Mouse (Mus musculus) thymus, postnatal 14 days (tissue): Measurements from ENCODE around the gene Lrrc3.
"Not testable (repeated sequence)": the region's sequence is repeated elsewhere in the genome, so short reads cannot be mapped to it uniquely, and the experiment has no call there.

Experiments
- DNase-seq: peaks from one replicate; pipeline ENCODE4 v3.0.0; 2021

The Lrrc3 gene

GRCm38 (mm10) chr10:77902211-77902893 is at the start of gene Lrrc3:
Gene Lrrc3 (minus strand): TSS chr10:77902536.
- DNase-seq = peak; percentile 42

- DNase-seq = not testable (repeated sequence)
These were observed 48.1 kb upstream of the Lrrc3 start for GRCm38 (mm10) chr10:77950468-77950867.

DNA sequence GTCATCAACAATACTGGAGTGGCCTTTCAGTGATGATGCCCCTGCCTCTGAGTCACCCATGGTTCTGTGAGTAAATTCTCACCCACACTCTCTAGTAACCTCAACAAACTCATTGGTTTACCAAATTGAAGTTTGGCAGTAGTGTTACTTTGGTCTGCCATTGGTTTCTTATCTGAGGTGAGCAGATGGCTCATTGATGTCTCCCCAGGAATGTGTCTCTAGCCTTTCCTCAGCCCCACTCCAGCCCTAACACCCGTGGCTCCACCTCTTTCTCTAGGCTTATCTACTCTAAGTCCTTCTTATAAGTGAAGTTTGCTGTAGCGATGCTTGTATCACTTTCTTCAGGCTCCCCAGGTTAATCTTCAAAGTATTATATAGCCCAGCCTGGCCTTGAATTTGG is 37.3 kb upstream of the Lrrc3 start:
- no peak for DNase-seq

DNA sequence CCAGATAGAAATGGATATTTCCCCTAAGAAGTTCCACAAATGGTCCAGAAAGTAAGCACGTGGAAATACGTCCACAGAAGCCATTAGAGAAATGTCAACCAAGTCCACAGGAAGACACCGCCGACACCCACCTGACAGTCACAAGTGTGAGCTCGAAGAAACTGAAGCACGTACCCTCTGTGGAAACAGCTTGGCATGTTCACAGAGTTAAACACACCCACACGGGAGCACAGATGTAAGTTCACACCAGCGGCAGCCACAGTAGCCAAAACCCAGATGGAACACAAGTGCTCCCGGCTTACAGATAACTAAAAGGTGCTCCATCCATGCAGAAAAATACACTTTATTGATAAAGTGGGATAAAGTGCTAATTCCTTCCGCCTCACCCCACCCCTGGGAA is 25.0 kb upstream of the Lrrc3 start:
- no peak for DNase-seq

- DNase-seq = peak; percentile 74
These were observed 23.8 kb upstream of the Lrrc3 start for GRCm38 (mm10) chr10:77926140-77926539.

DNA sequence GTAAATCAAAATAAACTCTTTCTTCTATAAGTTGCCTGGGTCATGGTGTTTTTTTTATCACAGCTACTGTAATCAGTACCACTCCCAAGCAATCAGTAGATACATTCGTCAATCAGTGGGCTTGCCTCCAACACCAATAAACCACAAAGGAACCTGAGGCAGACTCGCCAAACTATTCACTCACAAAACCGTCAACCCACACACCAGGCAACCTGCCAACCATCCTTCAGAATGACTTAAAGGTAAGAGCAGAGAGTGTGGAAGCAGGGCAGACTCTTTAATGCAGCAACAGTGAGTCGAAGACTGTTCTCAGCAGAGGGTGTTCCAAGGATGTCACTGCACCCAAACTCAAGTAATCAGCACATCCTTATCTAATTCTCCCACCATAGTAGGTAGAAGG is 20.3 kb upstream of the Lrrc3 start:
- no peak for DNase-seq

DNA sequence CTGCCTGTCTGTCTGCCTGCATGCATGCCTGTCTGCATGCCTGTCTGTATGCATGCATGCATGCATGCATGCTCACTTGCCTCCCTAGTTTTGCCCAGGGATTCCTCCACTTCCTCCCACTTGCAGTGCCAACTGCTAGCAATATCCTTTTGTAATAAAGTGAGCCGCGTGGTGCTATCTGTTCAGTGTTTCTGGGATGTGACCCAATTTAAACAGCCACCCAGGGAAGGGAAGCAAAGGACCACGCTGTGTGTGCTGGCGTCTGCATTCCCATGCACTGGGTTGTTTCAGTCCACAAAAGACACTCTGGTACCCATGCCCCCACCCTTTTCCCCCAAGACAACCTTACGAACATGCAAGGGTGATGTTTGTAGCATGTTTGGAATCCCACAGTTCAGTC is 18.7 kb upstream of the Lrrc3 start:
- no peak for DNase-seq

- DNase-seq = peak; percentile 71
These were observed 14.4 kb upstream of the Lrrc3 start for GRCm38 (mm10) chr10:77916636-77917335.

- DNase-seq = no peak
These were observed 11.0 kb upstream of the Lrrc3 start for GRCm38 (mm10) chr10:77913292-77913691.

- DNase-seq = no peak
These were observed 10.3 kb upstream of the Lrrc3 start for GRCm38 (mm10) chr10:77912605-77913004.

DNA sequence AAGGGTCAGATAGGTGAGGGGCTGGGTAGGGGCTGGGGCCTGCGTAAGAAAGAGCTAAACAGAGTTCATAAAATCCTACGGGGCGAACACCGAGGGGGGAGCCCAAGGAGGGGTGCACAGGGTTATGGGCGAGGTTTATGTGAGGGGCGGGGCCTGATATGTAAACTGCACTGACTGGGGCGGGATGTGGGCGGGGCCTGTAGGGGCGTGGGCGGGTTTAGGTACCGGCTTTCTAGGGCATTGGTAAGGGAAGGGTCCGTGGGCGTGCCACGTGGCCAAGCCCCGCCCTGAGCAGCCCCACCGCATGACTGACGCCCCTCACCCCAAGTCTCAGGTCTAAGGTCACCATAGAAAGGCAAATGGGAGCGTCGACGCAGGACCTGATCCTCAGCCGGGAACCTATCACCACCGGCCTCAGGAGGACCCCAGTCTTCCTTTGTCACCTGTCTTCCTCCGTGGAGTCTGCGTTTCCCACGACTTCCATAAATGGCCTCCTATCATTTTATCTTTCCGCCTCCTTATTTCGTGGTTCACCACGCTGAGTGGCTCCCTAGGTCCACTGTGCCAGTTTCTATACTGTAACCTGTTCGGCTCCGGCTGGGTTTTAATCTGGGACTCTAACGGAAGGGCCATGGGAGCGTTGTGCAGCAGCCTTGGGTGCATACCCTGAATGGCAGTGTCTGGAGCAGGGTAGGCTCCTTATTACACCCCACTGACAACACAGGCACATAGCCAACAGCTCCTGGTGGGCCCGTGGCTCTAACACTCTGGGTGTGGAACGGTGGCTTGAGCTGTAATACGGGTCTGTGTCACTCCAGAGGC is 769 bp upstream of the Lrrc3 start:
- peak; percentile 27 for DNase-seq

GRCm38 (mm10) chr10:77901871-77902210 is 495 bp downstream of the Lrrc3 start:
- no peak for DNase-seq

DNA sequence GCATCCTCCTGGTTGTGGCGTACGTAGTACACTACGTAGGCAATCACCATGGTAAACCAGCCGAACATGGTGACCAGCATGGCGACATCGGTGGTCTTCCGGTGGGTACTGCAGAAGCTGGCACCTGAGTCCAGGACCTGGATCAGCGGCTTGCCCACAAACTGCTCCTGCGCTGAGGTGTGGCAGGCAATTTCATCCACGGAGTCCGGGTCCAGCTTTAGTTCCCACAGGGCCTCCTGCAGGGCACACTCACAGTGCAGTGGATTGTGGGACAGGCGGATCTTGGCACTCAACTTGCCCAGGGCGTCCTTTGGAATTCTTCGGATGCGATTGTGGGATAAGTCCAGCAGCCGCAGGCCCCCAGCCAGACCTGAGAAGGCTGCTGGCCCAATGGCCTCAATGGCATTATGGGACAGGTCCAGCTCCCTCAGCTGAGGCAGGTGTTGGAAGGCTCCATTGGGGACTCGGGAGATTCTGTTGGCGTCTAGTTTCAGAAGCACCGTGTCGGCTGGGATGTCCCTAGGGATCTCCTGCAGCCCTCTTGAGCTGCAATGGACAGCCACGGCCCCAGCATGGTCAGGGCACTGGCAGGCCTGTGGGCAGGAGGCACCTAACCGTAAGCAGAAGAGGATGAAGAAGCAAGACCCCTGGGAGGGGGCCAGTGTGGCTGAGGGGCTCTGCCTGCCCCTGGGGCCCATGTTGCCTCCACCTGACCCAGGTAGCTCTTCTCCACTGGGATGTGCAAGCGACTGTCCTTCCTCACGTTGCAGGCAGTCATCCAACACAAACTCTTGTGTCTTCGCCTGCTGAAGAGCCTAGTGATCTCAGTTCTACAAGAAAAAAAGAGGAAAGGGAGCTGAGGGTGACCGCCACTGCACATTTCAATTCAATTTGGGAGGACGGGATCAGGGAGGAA is 1.2 kb downstream of the Lrrc3 start:
- no peak for DNase-seq

DNA sequence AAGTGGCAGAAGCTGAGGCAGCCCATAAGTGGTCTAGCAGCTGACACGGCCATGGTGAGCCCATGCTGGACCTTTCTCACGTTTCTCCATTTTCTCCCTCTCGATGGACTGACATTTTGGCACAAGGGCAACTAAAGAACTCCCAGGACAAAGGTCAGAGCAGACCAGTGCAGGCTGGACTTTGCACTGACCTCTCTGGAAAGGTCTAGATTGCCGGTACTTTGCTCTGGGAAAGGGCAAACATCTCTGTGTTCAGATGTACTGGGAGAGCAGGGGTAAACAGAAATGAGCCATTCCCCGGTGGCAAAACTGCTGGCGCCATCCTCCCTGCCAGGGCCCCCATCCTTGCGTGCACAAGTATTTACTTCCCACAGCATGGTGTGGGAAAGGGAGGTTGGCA is 2.2 kb downstream of the Lrrc3 start:
- no peak for DNase-seq

DNA sequence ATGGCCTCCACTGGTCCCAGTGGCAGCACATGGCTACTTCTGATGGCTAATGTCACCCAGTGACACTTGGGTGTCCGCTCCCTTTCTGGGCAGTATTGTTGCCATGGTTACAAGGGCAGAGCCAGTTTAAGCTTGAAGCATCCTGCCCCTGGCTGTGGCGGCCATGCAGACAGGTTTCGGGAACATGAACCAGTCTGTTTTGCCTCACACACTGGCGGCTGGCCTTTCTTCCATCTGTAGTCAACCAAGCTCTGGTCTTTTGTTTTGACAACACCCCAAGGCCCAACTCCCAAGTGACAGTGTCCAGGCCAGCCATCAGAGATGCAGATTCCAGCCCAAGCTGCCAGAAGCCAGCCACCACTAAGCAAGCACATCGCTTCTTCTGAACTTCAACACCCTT is 6.8 kb downstream of the Lrrc3 start:
- DNase-seq = no peak

DNA sequence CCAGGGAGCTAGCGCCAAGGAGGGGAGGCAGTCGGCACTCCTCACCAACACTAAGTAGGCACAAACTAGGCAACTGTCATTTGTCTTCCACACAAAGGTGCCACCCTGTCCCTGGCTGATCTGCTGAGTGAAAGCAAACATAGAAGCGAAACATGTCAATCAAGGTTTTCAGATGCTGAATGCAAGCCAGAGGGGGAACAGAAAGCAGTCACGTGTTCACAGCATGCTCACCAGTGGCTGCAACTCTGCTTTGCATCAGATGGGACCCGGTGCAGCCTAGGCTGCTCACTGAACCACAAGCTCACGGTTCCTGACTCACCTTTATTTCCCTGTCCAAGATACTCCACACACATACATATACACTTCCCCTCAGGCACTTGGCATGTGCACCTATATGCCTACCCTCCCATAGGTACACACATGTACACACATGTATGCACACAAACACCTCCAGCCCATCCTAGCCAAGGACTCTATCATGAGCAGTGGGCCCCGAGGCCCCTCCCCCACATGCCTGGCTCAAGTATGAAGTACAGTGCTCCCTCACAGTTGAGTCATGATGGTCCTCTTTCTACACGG is 11.3 kb downstream of the Lrrc3 start:
- DNase-seq = no peak

GRCm38 (mm10) chr10:77886007-77886747 is 16.2 kb downstream of the Lrrc3 start:
- no peak for DNase-seq

GRCm38 (mm10) chr10:77882553-77882952 is 19.8 kb downstream of the Lrrc3 start:
- DNase-seq = no peak

DNA sequence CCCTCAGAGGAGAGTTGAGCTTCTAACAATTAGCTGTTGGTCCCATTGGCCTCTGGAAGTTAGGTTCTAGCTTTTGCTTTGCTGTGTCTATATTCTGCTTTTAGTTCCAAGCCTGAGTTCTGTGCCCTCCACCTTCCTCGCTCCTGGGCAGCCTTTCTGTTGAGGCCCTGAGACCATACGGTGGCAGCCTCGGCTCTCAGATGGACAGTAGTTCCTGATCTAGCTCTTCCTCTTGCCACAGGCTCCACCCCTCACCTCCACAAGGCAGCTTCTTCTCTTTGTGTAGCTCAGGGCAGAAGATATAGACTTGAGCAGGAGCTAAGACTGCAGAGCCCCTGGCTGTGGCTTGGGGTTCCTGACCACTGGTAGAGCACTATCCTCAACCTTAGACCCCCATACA is 22.0 kb downstream of the Lrrc3 start:
- DNase-seq = no peak

GRCm38 (mm10) chr10:77878985-77879384 is 23.4 kb downstream of the Lrrc3 start:
- DNase-seq = peak; percentile 28

DNA sequence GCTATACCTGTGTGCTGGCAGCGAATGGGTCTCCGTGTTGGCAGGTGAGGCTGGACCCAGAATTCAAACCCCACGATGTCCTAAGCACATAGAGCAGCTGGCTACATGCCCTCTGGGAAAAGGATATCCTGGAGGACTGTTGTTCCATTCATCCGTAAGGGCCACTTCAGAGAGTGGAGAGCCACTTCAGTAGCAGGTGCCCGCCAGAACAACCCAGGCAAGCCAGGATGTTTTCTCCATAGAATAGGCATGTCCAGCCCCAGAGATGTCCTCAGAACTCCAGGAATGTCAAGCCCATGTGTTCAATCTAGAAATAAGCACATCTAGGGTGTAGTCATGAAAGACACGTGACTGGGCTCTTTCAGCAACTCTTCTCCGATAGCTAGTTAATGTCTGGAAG is 32.7 kb downstream of the Lrrc3 start:
- no peak for DNase-seq

DNA sequence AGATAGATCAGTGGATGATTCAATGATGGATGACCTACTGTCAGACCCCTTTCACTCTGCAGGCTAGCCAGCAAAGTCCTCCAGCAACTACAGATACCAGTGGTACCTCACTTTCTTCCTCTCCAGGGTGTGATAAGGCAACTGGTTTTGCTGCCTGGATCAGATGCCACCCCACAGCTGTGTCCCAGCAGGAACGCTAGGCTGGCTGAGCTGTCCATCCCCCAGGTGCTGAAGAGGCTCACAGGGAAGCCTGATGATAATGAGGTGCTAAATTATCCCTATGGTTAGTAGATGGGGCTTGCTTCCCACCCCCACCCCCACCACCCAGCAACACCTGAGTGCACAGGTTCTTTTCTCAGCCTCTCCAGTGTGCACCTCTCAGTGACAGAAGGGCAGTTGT is 34.8 kb downstream of the Lrrc3 start:
- DNase-seq = no peak
